In the genomic region with DNA sequence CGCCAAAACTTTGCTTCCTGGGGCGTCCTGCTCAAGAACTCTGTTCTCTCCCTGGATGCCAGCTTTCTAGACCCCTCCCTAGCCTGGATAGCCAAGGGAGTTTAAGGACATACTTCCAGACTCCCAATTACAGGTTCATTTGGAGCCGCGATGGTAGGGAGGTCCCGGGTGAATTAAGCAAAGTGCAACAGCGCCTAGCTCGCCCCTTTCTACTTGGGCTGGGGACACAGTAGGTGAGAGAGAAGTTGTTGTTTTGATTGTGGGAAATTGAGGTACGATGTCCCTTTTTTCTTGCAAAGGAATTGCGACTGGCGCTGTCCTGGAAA, we compare ENCODE assay signal across 8 mouse cellular contexts. TPM values are rescaled to one million over a fixed set of nuclear protein-coding genes. Genes with fewer than 3 reads are reported as not detected.
A peak's percentile ranks its signal among the peaks of the same experiment; 100 is the strongest.
DNase-seq lines count a peak whose midpoint lies in the region; TF ChIP-seq lines count a peak whose summit lies in the region.

No protein-coding gene starts in this region.

- no peaks in the 10 kb centered on the region for H3K4me1 ChIP-seq in heart, adult 2 months (ENCODE audit: control insufficient read depth, insufficient read depth, low read length)
- H3K4me1 ChIP-seq in brown adipose tissue, adult 24 weeks (ENCODE audit: control insufficient read depth, insufficient read depth, insufficient read length, low read length) = 0 out of 2 replicates have a peak, but pooled peaks cover 2% of the 10 kb centered on the region
- peaks cover 8% of the 10 kb centered on the region for H3K4me1 ChIP-seq in hindbrain, embryonic 10.5 days (replicated peaks)
- H3K4me1 ChIP-seq in midbrain, embryonic 10.5 days = peaks cover 12% of the 10 kb centered on the region

- TF ChIP-seq POLR2A in heart, adult 2 months (IDR thresholded peaks at IDR 0.05; ENCODE audit: insufficient read depth, low read depth, low read length) = no peak

- H3K4me3 ChIP-seq in heart, adult 2 months = peak overlapping the region; percentile 43
- H3K4me3 ChIP-seq in brown adipose tissue, adult 24 weeks (ENCODE audit: insufficient read depth, low read depth, low read length) = peak overlapping the region; percentile 52
- peak overlapping the region; percentile 60 for H3K4me3 ChIP-seq in hindbrain, embryonic 10.5 days
- peak overlapping the region; percentile 61 for H3K4me3 ChIP-seq in midbrain, embryonic 10.5 days

- no peak for TF ChIP-seq CTCF in heart, adult 2 months (IDR thresholded peaks at IDR 0.05)

- peak overlapping the region; percentile 17 for H3K27ac ChIP-seq in heart, adult 2 months
- H3K27ac ChIP-seq in brown adipose tissue, adult 24 weeks (replicated peaks; ENCODE audit: low read depth, low read length) = no peak overlapping the region
- peak overlapping the region; percentile 63 for H3K27ac ChIP-seq in hindbrain, embryonic 10.5 days
- H3K27ac ChIP-seq in midbrain, embryonic 10.5 days (replicated peaks) = peak overlapping the region; percentile 7

- H3K79me2 ChIP-seq in heart, adult 2 months (replicated peaks; ENCODE audit: control insufficient read depth, insufficient read depth, low read length) = no peaks in the 10 kb centered on the region

- TF ChIP-seq EP300 in heart, adult 2 months (IDR thresholded peaks at IDR 0.05; ENCODE audit: insufficient read depth, low read depth, low read length) = no peak

- intact Hi-C loops in heart, adult 2 months (cut with DNase I) = loop anchor here (2.0 to 5.0 kb wide), 2 partner anchors 158 to 353 kb away; no protein-coding TSS in a partner anchor

- H3K36me3 ChIP-seq in heart, adult 2 months (ENCODE audit: control insufficient read depth, insufficient read depth, low read length) = no peaks in the 10 kb centered on the region
- no peaks in the 10 kb centered on the region for H3K36me3 ChIP-seq in hindbrain, embryonic 10.5 days
- no peaks in the 10 kb centered on the region for H3K36me3 ChIP-seq in midbrain, embryonic 10.5 days

- no peaks in the 10 kb centered on the region for H3K9me3 ChIP-seq in hindbrain, embryonic 10.5 days
- no peaks in the 10 kb centered on the region for H3K9me3 ChIP-seq in midbrain, embryonic 10.5 days (replicated peaks)

- peak in 1 of 2 experiments; percentile 5 for DNase-seq in heart, adult 2 months
- no peak for DNase-seq in heart, postnatal 4 days
- no peak for DNase-seq in hindbrain, embryonic 10.5 days (ENCODE audit: low spot score)
- peak; percentile 47 for DNase-seq in midbrain, embryonic 10.5 days (ENCODE audit: low spot score)
- no peak for DNase-seq in cerebellum, adult 8-10 months
- DNase-seq in cerebellum, adult 18-20 months = no peak
- no peak for DNase-seq in thymus, postnatal 10 days (ENCODE audit: low spot score in 2 of 2)

- no peaks in the 10 kb centered on the region for H3K27me3 ChIP-seq in heart, adult 2 months (ENCODE audit: control insufficient read depth, insufficient read depth, low read length)
- peaks cover 28% of the 10 kb centered on the region for H3K27me3 ChIP-seq in hindbrain, embryonic 10.5 days (ENCODE audit: insufficient read depth, poor library complexity, severe bottlenecking)
- H3K27me3 ChIP-seq in midbrain, embryonic 10.5 days (ENCODE audit: low read depth, poor library complexity, severe bottlenecking) = peaks cover 39% of the 10 kb centered on the region

- no peak overlapping the region for H3K9ac ChIP-seq in heart, adult 2 months (ENCODE audit: low read depth, low read length)

- 3% methylated on average over 10 of the region's 10 CpGs for WGBS in heart, adult 2 months
- 2% methylated on average over 10 of the region's 10 CpGs for WGBS in hindbrain, embryonic 10.5 days
- under 1% methylated on average over 10 of the region's 10 CpGs for WGBS in midbrain, embryonic 10.5 days

RNA-seq across cellular contexts. Expression of gene Sema3d, which starts 0.7 kb away (rescaled TPM):
- 1 to 10 TPM; 3.5 to 4.5 TPM for total RNA-seq in heart, adult 2 months (2021)
- 1.4 and 2.5 TPM in 2 replicates for polyA plus RNA-seq in heart, adult 2 months (2012; rRNA removed)
- 10 to 100 TPM; 15.6 to 17.3 TPM for total RNA-seq in heart, postnatal 4 days (2021)
- 0.50 and 2.2 TPM in 2 replicates for polyA plus RNA-seq in brown adipose tissue, adult 24 weeks (2012; ENCODE audit: insufficient read depth, insufficient read length, missing spikeins)
- 3.4 and 4.2 TPM in 2 replicates for polyA plus RNA-seq in hindbrain, embryonic 10.5 days (2016; fragmentation: Nextera tagmentation; extraction: Ambion mirVana)
- polyA plus RNA-seq in midbrain, embryonic 10.5 days (2016; fragmentation: Nextera tagmentation; extraction: Ambion mirVana) = 1.9 and 2.1 TPM in 2 replicates
